Mouse (Mus musculus) MEL (cell line): ENCODE results near the gene Baiap3. TPM values are rescaled to one million over a fixed set of nuclear protein-coding genes. Genes with fewer than 3 reads are reported as not detected.
A peak's percentile ranks its signal among the peaks of the same experiment; 100 is the strongest.

Experiments
- DNase-seq: peaks from one replicate; pipeline ENCODE4 v3.0.0; 2011; ENCODE audit warnings: low read depth, low spot score
- H3K27ac ChIP-seq: 2 replicates; pipeline ENCODE4 v1.5.1; 2012; ENCODE audit warnings: low read depth, mild to moderate bottlenecking, control low read depth, low read length, moderate library complexity; ENCODE audit not compliant: control insufficient read depth
- H3K27me3 ChIP-seq, 2 experiments: fragments of 150-350 bp in 1 of 2; sonication (generic) in 1 of 2; 2 replicates each; pipeline ENCODE4 v1.6.1; 2012; ENCODE audit warnings: low read length in 2 of 2, mild to moderate bottlenecking in 2 of 2, improper control_type of control experiment in 1 of 2, moderate library complexity in 1 of 2; ENCODE audit not compliant: insufficient read depth in 2 of 2, control insufficient read depth in 1 of 2
- H3K36me3 ChIP-seq, 2 experiments: 2 replicates each; pipeline ENCODE4 v1.6.1; 2012 to 2014; ENCODE audit warnings: low read length in 2 of 2, improper control_type of control experiment in 1 of 2, inconsistent platforms in 1 of 2, mild to moderate bottlenecking in 1 of 2; ENCODE audit not compliant: insufficient read depth in 2 of 2, control insufficient read depth in 1 of 2
- H3K4me1 ChIP-seq, 2 experiments: fragments of 150-350 bp in 1 of 2; sonication (generic) in 1 of 2; 2 replicates each; pipeline ENCODE4 v1.6.1; 2012; ENCODE audit warnings: low read length in 2 of 2, improper control_type of control experiment in 1 of 2, mild to moderate bottlenecking in 1 of 2; ENCODE audit not compliant: insufficient read depth in 2 of 2, control insufficient read depth in 1 of 2
- H3K4me3 ChIP-seq, 2 experiments: fragments of 150-350 bp in 1 of 2; sonication (generic) in 1 of 2; 2 replicates each; pipeline ENCODE4 v1.5.1; 2012; ENCODE audit warnings: low read depth in 2 of 2, low read length in 2 of 2, mild to moderate bottlenecking in 2 of 2, moderate library complexity in 2 of 2, control low read depth in 1 of 2, improper control_type of control experiment in 1 of 2; ENCODE audit not compliant: control insufficient read depth in 1 of 2, insufficient read depth in 1 of 2
- H3K79me2 ChIP-seq: 2 replicates; pipeline ENCODE4 v1.6.1; 2012; ENCODE audit warnings: mild to moderate bottlenecking, low read length, moderate library complexity; ENCODE audit not compliant: control insufficient read depth, poor library complexity, insufficient read depth
- H3K9ac ChIP-seq: 2 replicates; pipeline ENCODE4 v1.6.1; 2012; ENCODE audit warnings: low read depth, mild to moderate bottlenecking, control low read depth, low read length, moderate library complexity; ENCODE audit not compliant: control insufficient read depth, poor library complexity, severe bottlenecking
- H3K9me3 ChIP-seq: fragments of 150-350 bp; sonication (generic); replicated peaks from 2 replicates; pipeline ENCODE4 v1.6.1; 2012; ENCODE audit warnings: mild to moderate bottlenecking, low read length, improper control_type of control experiment, moderate library complexity; ENCODE audit not compliant: insufficient read depth
- BHLHE40 ChIP-seq: IDR thresholded peaks from 2 replicates; pipeline ENCODE4 v1.6.1; 2012; ENCODE audit warnings: low read depth, mild to moderate bottlenecking, inconsistent platforms, low read length, improper control_type of control experiment, borderline replicate concordance
- CHD1 ChIP-seq: IDR thresholded peaks from 2 replicates; pipeline ENCODE4 v1.6.1; 2012; ENCODE audit warnings: low read depth, mild to moderate bottlenecking, inconsistent platforms, low read length, improper control_type of control experiment
- CHD2 ChIP-seq: IDR thresholded peaks from 2 replicates; pipeline ENCODE4 v1.6.1; 2011; ENCODE audit warnings: low read length, improper control_type of control experiment
- CTCF ChIP-seq, 3 experiments: IDR thresholded peaks in 2 of 3; conservative IDR thresholded peaks in 1 of 3; 2 replicates each; pipeline ENCODE4 v1.5.1; 2011 to 2012; ENCODE audit warnings: low read length in 3 of 3, low read depth in 2 of 3, mild to moderate bottlenecking in 2 of 3, improper control_type of control experiment in 1 of 3, inconsistent platforms in 1 of 3, mixed read lengths in 1 of 3, moderate library complexity in 1 of 3; ENCODE audit not compliant: control insufficient read depth in 1 of 3, insufficient read depth in 1 of 3, poor library complexity in 1 of 3, severe bottlenecking in 1 of 3
- E2F4 ChIP-seq: IDR thresholded peaks from 2 replicates; pipeline ENCODE4 v1.6.1; 2011; ENCODE audit warnings: low read depth, low read length, improper control_type of control experiment, borderline replicate concordance
- EP300 ChIP-seq, 2 experiments: IDR thresholded peaks; 2 replicates each; pipeline ENCODE4 v1.6.1; 2011; ENCODE audit warnings: improper control_type of control experiment in 2 of 2, low read length in 2 of 2, low read depth in 1 of 2, mild to moderate bottlenecking in 1 of 2
- ETS1 ChIP-seq: IDR thresholded peaks from 2 replicates; pipeline ENCODE4 v1.6.1; 2012; ENCODE audit warnings: low read depth, mild to moderate bottlenecking, inconsistent platforms, low read length, improper control_type of control experiment, moderate library complexity
- GABPA ChIP-seq: IDR thresholded peaks from 2 replicates; pipeline ENCODE4 v1.6.1; 2012; ENCODE audit warnings: low read depth, mild to moderate bottlenecking, inconsistent platforms, low read length, improper control_type of control experiment, moderate library complexity
- GATA1 ChIP-seq: IDR thresholded peaks from 2 replicates; pipeline ENCODE4 v1.6.1; 2011; ENCODE audit warnings: low read depth, low read length, improper control_type of control experiment
- JUND ChIP-seq: IDR thresholded peaks from 2 replicates; pipeline ENCODE4 v1.6.1; 2011; ENCODE audit warnings: low read depth, mild to moderate bottlenecking, improper control_type of control experiment, low read length
- MAFK ChIP-seq: IDR thresholded peaks from 2 replicates; pipeline ENCODE4 v1.6.1; 2011; ENCODE audit warnings: low read depth, mild to moderate bottlenecking, low read length, improper control_type of control experiment, borderline replicate concordance
- MAZ ChIP-seq: IDR thresholded peaks from 2 replicates; pipeline ENCODE4 v1.6.1; 2012; ENCODE audit warnings: low read depth, mild to moderate bottlenecking, inconsistent platforms, low read length, improper control_type of control experiment
- MEF2A ChIP-seq: IDR thresholded peaks from 2 replicates; pipeline ENCODE4 v1.6.1; 2014; ENCODE audit warnings: low read depth, mild to moderate bottlenecking, inconsistent platforms, low read length, improper control_type of control experiment; ENCODE audit not compliant: poor library complexity, insufficient replicate concordance, severe bottlenecking; ENCODE audit errors: extremely low read depth
- MXI1 ChIP-seq: IDR thresholded peaks from 2 replicates; pipeline ENCODE4 v1.6.1; 2011; ENCODE audit warnings: mild to moderate bottlenecking, low read depth, low read length, improper control_type of control experiment
- MYB ChIP-seq: IDR thresholded peaks from 2 replicates; pipeline ENCODE4 v1.6.1; 2011; ENCODE audit warnings: mild to moderate bottlenecking, low read depth, low read length, improper control_type of control experiment
- NRF1 ChIP-seq: IDR thresholded peaks from 2 replicates; pipeline ENCODE4 v1.6.1; 2014; ENCODE audit warnings: low read depth, mild to moderate bottlenecking, inconsistent platforms, low read length, improper control_type of control experiment, moderate library complexity; ENCODE audit not compliant: poor library complexity, insufficient read depth, severe bottlenecking
- POLR2A ChIP-seq, 2 experiments: IDR thresholded peaks; 2 replicates each; pipeline ENCODE4 v1.6.1; 2011 to 2012; ENCODE audit warnings: low read length in 2 of 2, mild to moderate bottlenecking in 2 of 2, control low read depth in 1 of 2, improper control_type of control experiment in 1 of 2, low read depth in 1 of 2, moderate library complexity in 1 of 2; ENCODE audit not compliant: control insufficient read depth in 1 of 2, insufficient read depth in 1 of 2, poor library complexity in 1 of 2
- POLR2AphosphoS2 ChIP-seq: IDR thresholded peaks from 2 replicates; pipeline ENCODE4 v1.6.1; 2011; ENCODE audit warnings: low read length, improper control_type of control experiment
- POLR2AphosphoS5 ChIP-seq: IDR thresholded peaks from 2 replicates; pipeline ENCODE4 v1.6.1; 2012; ENCODE audit warnings: low read depth, borderline replicate concordance, mild to moderate bottlenecking, inconsistent platforms, low read length, moderate library complexity, mixed read lengths
- RAD21 ChIP-seq: IDR thresholded peaks from 2 replicates; pipeline ENCODE4 v1.6.1; 2011; ENCODE audit warnings: mild to moderate bottlenecking, low read depth, low read length, improper control_type of control experiment
- RCOR1 ChIP-seq: IDR thresholded peaks from 2 replicates; pipeline ENCODE4 v1.6.1; 2012; ENCODE audit warnings: low read depth, mild to moderate bottlenecking, inconsistent platforms, low read length, improper control_type of control experiment
- SMC3 ChIP-seq: IDR thresholded peaks from 2 replicates; pipeline ENCODE4 v1.6.1; 2011; ENCODE audit warnings: low read depth, low read length, improper control_type of control experiment
- TAL1 ChIP-seq: IDR thresholded peaks from 2 replicates; pipeline ENCODE4 v1.6.1; 2012; ENCODE audit warnings: mild to moderate bottlenecking, inconsistent platforms, low read length, moderate library complexity, mixed read lengths
- TCF12 ChIP-seq: IDR thresholded peaks from 2 replicates; pipeline ENCODE4 v1.6.1; 2014; ENCODE audit warnings: low read depth, mild to moderate bottlenecking, inconsistent platforms, low read length, improper control_type of control experiment, moderate library complexity
- USF1 ChIP-seq: IDR thresholded peaks from 2 replicates; pipeline ENCODE4 v1.6.1; 2014; ENCODE audit warnings: low read depth, mild to moderate bottlenecking, inconsistent platforms, low read length, improper control_type of control experiment, moderate library complexity
- ZC3H11A ChIP-seq: IDR thresholded peaks from 2 replicates; pipeline ENCODE4 v1.6.1; 2012; ENCODE audit warnings: low read depth, mild to moderate bottlenecking, inconsistent platforms, low read length, improper control_type of control experiment
- ZKSCAN1 ChIP-seq: IDR thresholded peaks from 2 replicates; pipeline ENCODE4 v1.6.1; 2012; ENCODE audit warnings: low read depth, mild to moderate bottlenecking, inconsistent platforms, low read length, improper control_type of control experiment, moderate library complexity
- ZMIZ1 ChIP-seq: IDR thresholded peaks from 2 replicates; pipeline ENCODE4 v1.6.1; 2012; ENCODE audit warnings: low read depth, mild to moderate bottlenecking, inconsistent platforms, low read length, improper control_type of control experiment, moderate library complexity
- ZNF384 ChIP-seq: IDR thresholded peaks from 2 replicates; pipeline ENCODE4 v1.6.1; 2012; ENCODE audit warnings: low read depth, mild to moderate bottlenecking, inconsistent platforms, low read length, improper control_type of control experiment
- polyA plus RNA-seq, 2 experiments: library from polyadenylated mRNA; stranded (reverse) in 1 of 2; unstranded in 1 of 2; fragments of >175 nt in 1 of 2; fragments of >200 nt in 1 of 2; gene quantifications; 2 replicates each; pipeline versions ENCODE4 v1.2.1 to v1.2.4; 2012; ENCODE audit warnings: low replicate concordance in 2 of 2, low read depth in 1 of 2; ENCODE audit not compliant: insufficient read length in 2 of 2, insufficient read depth in 1 of 2, missing spikeins in 1 of 2
- total RNA-seq: library from RNA; depleted of rRNA; stranded (reverse); fragments of 300-350 nt; gene quantifications from 2 replicates; pipeline ENCODE4 v1.2.3, GENCODE M21; 2012

Baiap3 gene
- total and polyA plus RNA-seq, 3 experiments: 0.08 to 0.14 TPM; not detected in 1

GRCm38 (mm10) chr17:25293495-25293894, 37.3 kb upstream of the Baiap3 start (continued):
- TF ChIP-seq GATA1: peak; percentile 96
- TF ChIP-seq RCOR1: peak; percentile 84
- no peak for TF ChIP-seq ZMIZ1
- no peak for TF ChIP-seq ZKSCAN1
- no peak for TF ChIP-seq SMC3
- TF ChIP-seq TAL1: 0 out of 2 replicates have a peak, but pooled peaks have one; percentile 7
- no peak for TF ChIP-seq MAZ

- Histone ChIP-seq H3K9ac (no peak overlapping the region), H3K36me3 (peaks cover 0 to 18% of the 10 kb centered on the region in 2 experiments; a peak in 2 of 4 replicates), H3K79me2 (no peaks in the 10 kb centered on the region), H3K9me3 (no peaks in the 10 kb centered on the region), H3K4me3 (no peak overlapping the region), H3K4me1 (peaks cover 16 to 17% of the 10 kb centered on the region in 2 experiments), H3K27ac (no peak overlapping the region), H3K27me3 (no peaks in the 10 kb centered on the region)
- no peak for DNase-seq
- peak; percentile 24; the same call in 1 of the 2 replicates for TF ChIP-seq SMC3
- TF ChIP-seq CTCF (IDR thresholded peaks at IDR 0.05 in 2 of 3, conservative IDR thresholded peaks at IDR 0.05 in 1 of 3; ENCODE audit: control insufficient read depth in 1 of 3, insufficient read depth in 1 of 3, low read depth in 2 of 3, low read length in 3 of 3, poor library complexity in 1 of 3, severe bottlenecking in 1 of 3): peak in 2 of 3 experiments; percentile 39 to 43; a peak in 5 of 6 replicates
- TF ChIP-seq ZC3H11A: peak; percentile 19; the same call in 1 of the 2 replicates
- peak; percentile 29 for TF ChIP-seq RAD21
- no peak for TF ChIP-seq JUND
Observed at GRCm38 (mm10) chr17:25290411-25290810, 34.2 kb upstream of the Baiap3 start.

GRCm38 (mm10) chr17:25288842-25289241, 32.7 kb upstream of the Baiap3 start:
- H3K27me3 ChIP-seq: no peaks in the 10 kb centered on the region
- no peak overlapping the region for H3K9ac ChIP-seq
- DNase-seq: peak; percentile 85
- peaks cover 10 to 11% of the 10 kb centered on the region in 2 experiments for H3K4me1 ChIP-seq
- H3K4me3 ChIP-seq: no peak overlapping the region
- H3K27ac ChIP-seq: no peak overlapping the region
- no peaks in the 10 kb centered on the region for H3K9me3 ChIP-seq
- peaks cover 0 to 12% of the 10 kb centered on the region in 2 experiments; a peak in 2 of 4 replicates for H3K36me3 ChIP-seq
- H3K79me2 ChIP-seq: no peaks in the 10 kb centered on the region
- TF ChIP-seq CHD2 (no peak), RCOR1 (no peak), GABPA (no peak), MXI1 (no peak), ZNF384 (no peak), EP300 (IDR thresholded peaks at IDR 0.05; ENCODE audit: low read depth in 1 of 2, low read length in 2 of 2) (no peak), POLR2A (IDR thresholded peaks at IDR 0.05; ENCODE audit: control insufficient read depth in 1 of 2, insufficient read depth in 1 of 2, low read depth in 1 of 2, low read length in 2 of 2, poor library complexity in 1 of 2) (no peak), MYB (no peak), CTCF (IDR thresholded peaks at IDR 0.05 in 2 of 3, conservative IDR thresholded peaks at IDR 0.05 in 1 of 3; ENCODE audit: control insufficient read depth in 1 of 3, insufficient read depth in 1 of 3, low read depth in 2 of 3, low read length in 3 of 3, poor library complexity in 1 of 3, severe bottlenecking in 1 of 3) (peak; percentile 89 to 92 (median 91)), POLR2AphosphoS2 (no peak), USF1 (no peak), SMC3 (peak; percentile 80), CHD1 (no peak), MEF2A (no peak), POLR2AphosphoS5 (no peak), NRF1 (no peak), MAFK (no peak), RAD21 (peak; percentile 60), BHLHE40 (no peak), E2F4 (no peak), ZC3H11A (peak; percentile 57), ETS1 (no peak), TCF12 (no peak)
